Mouse (Mus musculus): ENCODE data around the gene Fzr1.

The Fzr1 gene

DNA sequence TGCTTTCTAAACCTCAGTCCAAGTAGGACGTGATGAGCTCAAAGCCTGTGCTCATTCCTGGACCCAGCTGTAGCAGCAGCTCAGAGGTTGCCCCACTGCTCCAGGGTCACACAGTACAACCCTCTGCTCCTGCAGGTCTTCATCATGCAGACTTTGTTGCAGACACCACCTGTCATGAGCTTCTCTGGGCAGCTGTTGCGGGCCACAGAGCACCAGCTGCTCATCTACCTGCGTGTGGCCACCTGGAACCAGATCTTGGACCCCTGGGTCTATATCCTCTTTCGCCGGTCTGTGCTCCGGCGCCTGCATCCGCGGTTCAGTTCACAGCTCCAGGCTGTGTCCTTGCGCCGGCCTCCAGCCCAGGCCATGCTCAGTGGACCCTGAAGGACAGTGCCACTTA is 44.0 kb downstream of the Fzr1 start:
- in situ Hi-C loops (cut with MboI, MseI), result no loop called here

DNA sequence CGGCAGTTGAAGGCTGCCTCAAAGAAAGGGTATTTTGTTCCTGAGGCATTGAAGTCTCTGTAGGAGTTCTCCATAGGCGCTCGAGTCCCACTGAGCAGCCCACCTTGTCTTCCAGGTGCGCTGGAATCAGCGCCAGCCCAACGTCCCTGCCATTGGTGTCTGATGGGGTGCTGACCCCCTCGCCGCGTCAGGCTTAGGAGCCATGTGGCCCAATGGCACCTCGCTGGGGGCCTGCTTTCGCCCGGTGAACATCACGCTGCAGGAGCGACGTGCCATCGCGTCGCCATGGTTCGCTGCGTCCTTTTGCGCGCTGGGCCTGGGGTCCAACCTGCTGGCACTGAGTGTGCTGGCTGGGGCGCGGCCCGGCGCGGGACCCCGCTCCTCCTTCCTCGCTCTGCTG is 46.0 kb downstream of the Fzr1 start:
- in situ Hi-C loops (cut with MboI, MseI), result no loop called here

DNA sequence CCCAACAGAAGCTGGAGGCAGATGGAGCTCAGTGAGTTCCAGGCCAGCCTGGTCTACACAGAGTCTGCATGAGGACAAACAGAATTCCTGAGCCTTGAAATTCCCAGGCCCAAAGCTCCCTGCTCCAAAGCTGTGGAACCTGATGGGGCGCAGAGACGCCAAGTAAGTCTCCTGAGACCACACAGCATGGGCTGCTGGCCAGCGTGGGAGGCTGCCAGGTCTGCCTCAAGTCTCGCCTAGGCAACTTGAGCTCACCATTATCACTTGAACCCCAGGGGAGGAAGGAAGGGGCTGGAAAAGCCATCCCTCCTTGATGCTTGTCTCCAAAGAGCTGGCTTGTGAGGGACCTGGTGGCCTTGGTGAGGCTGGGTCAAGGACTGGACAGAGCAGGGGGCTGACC is 48.3 kb downstream of the Fzr1 start:
- in situ Hi-C loops (cut with MboI, MseI), result no loop called here

DNA sequence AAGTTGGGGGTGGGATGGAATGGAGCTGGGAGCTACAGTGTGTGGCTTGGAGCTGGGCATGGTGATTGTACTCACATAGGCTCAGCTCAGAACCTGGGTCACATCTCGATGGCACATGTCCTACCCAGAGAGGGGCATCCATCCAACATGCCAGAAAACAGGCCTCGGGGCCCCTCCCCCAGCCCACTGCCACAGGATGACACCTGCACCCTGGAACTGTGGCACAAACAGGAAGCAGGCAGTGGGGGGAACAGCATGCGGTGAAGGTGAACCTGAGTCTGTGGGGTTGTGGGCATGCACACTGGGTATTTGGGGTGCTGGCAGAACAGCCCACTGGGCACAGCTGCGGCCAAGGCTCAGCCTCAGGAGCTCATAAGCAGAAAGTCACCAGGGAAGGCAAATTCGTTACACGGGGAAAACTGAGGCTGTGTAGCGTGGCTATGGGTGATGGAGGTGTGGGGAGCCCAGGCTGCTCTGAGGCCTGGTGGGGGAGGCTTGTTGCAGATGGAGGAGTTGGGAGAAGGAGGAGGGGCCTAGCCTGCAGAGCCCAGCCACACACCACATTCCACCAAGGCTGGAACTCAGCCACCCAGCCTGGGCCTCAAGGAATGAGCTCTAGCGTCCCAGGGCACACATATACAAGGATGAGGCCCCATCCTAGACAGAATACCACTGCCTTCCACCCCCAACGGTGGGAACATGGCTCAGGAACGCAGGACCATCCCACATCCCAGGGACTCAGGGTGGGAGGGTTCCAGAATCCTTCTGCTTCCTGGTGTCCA is 48.9 kb downstream of the Fzr1 start:
- in situ Hi-C loops (cut with MboI, MseI), result no loop called here

DNA sequence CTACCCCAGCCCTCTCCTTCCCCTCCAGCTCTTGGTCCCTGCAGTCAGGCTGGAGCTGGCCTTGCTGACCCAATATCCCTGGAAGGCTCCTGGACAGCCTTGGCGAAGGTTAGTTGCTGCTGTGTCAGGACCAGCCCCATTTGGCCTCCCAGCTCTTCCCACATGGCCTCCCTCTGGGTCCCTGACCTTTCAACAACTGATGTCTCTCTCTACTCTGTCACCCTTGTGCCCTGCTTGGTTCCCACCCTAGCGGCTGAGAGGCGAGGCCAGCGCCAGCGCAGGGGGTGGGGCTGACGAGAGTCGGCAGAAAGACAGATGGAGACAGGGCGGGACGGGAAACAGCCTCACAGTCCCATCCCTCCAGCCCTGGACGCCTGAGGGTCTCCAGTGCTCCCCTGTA is 49.9 kb downstream of the Fzr1 start, which contains the start of gene Tbxa2r:
Gene Tbxa2r (plus strand): TSS at position 346 of the 400 bp plus-strand sequence.
- in situ Hi-C loops (cut with MboI, MseI), result no loop called here

DNA sequence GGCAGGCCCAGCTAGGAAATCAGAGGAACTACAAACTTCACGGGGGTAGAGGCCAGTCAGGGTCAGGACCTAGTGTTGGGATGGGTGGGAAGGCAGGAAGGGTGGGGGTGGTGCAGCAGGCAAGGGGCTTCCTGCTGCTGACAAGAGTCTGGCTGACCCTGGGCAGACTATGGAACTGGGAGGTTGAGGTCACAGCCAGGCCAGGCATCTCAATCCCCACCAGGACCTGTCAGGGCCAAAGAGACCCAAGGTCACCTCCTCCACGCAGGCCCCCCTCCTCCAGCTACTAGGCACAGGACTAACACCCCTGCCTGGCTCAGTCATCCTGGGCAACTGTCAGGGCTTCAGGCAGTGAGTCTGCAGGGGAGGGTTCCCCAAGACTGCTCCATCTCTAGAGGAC is 50.4 kb downstream of the Fzr1 start:
- in situ Hi-C loops (cut with MboI, MseI), result no loop called here

DNA sequence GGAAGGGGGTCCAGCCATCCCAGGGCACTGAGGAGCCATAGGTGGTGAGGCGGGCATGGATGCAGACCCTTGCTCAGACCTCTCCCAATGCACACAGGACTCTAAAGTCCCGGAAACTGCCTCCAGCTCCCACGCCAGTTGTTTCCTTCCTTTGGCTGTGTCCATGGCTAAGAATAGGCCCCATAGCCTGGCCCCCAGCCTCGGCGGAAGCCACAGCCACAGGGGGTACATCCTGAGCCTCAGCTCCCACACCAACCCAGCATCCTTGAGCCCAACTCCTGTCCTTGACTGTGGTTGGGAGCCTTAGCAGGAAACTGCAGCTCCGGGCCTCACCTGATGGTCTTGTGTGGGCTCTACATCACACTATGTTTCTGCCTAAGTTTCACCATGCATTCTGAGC is 51.5 kb downstream of the Fzr1 start:
- in situ Hi-C loops (cut with MboI, MseI), result no loop called here

DNA sequence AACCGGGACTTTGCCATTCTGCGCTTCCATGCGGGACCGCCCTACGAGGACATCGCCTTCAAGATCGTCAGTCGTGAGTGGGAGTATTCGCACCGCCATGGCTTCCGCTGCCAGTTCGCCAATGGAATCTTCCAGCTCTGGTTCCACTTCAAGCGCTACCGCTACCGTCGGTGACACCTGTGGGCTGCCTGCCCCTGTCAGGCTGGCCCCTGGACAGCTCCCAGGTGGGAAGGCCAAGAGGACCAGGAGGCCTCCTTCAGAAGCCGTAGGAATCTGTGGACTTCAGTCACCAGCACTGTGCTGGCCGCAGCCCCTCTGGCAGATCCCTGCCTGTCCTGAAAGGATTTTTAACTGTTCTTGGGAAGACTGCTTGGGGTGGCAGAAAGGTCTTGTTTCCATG is 52.5 kb downstream of the Fzr1 start:
- in situ Hi-C loops (cut with MboI, MseI), result no loop called here

DNA sequence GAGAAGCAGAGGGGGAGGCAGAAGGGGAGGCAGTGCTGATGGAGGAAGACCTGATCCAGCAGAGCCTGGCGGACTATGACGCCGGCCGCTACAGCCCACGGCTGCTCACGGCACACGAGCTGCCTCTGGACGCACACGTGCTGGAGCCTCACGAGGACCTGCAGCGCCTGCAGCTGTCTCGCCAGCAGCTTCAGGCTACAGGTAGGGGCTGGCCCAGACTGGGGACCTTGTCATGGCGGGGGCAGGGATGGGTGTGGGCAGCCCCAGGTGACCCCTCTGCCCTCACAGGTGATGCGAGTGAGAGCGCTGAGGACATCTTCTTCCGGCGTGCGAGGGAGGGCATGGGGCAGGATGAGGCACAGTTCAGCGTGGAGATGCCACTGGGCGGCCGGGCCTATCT is 53.1 kb downstream of the Fzr1 start:
- in situ Hi-C loops (cut with MboI, MseI), result no loop called here

DNA sequence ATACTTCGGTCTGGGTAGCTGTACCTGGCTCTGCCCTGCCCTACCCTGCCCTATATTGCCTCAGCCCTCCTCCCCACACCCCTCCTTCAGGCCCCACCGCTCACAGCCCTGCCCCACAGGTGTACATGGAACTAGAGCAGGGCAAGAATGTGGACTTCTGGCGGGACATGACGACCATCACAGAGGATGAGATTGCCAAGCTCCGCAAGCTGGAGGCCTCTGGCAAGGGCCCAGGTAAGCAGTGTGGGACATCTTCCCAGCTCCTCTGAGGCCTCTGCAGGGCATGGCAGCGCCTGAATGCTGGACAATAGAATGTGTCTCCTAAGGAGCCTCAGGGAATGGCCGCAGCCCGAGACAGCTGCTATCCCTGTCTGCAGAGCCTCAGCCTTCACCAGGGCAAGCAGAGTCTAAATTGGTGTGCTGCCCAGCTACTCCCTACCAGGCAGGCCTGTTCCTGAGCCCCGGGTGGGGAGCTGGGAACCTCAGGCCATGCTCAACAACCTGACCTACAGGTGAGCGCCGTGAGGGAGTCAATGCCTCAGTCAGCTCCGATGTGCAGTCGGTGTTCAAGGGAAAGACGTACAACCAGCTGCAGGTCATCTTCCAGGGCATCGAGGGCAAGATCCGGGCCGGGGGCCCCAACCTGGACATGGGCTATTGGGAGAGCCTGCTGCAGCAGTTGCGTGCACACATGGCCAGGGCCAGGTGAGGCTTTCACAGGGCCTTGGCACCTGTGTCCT is 54.4 kb downstream of the Fzr1 start:
- in situ Hi-C loops (cut with MboI, MseI), result no loop called here

DNA sequence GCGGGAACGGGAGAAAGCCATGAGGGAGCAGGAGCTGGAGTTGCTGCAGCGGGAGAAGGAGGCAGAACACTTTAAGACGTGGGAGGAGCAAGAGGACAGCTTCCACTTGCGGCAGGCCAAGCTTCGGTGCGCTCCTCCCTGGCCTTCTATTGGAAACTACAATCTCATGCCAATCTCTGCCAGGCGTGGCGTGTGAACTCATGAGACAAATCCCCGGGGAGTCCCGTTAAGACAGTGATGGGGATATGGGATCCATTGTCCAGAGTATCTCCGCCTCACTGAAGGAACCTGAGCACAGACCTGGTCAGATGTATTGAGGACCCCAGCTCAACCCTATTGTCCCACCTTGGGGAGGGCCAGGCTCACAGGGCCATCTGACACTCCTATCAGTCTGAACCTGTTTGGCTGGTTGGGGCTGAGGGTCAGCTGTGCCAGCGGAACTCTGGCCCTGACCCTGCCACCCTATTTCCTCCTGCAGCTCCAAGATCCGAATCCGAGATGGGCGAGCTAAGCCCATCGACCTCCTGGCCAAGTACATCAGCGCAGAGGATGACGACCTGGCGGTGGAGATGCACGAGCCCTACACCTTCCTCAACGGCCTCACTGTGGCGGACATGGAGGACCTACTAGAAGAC is 55.1 kb downstream of the Fzr1 start:
- in situ Hi-C loops (cut with MboI, MseI), result no loop called here

DNA sequence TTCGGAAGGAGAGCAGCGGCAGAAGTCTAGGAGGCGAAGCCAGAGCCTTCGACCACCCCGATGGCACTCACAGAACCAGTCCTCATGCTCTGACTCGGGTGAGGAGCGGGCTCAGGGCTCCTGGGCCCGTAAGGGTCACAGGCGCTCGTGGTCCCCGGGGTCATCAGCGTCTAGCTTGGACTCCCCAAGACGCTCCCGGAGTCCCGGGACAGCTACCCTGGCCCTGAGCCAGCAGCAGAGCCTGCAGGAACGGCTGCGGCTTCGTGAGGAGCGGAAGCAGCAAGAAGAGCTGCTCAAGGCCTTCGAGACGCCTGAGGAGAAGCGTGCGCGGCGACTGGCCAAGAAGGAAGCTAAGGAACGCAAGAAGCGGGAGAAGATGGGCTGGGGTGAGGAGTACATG is 55.9 kb downstream of the Fzr1 start:
- in situ Hi-C loops (cut with MboI, MseI), result no loop called here

DNA sequence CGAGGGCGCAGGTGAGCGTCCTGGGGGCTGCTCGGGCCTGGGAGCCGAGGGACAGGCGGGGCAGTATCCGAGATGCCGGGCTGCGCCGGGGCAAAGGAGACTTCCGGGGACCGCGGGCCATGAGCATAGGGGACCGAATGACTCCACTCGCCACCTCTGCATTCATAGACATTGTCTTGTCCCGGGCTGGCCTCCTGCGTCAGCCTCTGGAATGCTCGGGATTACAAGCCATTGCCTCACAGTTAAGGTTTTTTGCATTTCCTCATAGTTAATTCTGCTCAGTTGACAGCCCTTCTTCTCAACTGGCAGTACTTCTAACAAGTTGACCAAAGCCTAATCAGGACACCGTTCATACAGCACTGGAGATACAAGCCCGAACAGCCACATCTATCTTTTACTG is 56.9 kb downstream of the Fzr1 start:
- in situ Hi-C loops (cut with MboI, MseI), result no loop called here

DNA sequence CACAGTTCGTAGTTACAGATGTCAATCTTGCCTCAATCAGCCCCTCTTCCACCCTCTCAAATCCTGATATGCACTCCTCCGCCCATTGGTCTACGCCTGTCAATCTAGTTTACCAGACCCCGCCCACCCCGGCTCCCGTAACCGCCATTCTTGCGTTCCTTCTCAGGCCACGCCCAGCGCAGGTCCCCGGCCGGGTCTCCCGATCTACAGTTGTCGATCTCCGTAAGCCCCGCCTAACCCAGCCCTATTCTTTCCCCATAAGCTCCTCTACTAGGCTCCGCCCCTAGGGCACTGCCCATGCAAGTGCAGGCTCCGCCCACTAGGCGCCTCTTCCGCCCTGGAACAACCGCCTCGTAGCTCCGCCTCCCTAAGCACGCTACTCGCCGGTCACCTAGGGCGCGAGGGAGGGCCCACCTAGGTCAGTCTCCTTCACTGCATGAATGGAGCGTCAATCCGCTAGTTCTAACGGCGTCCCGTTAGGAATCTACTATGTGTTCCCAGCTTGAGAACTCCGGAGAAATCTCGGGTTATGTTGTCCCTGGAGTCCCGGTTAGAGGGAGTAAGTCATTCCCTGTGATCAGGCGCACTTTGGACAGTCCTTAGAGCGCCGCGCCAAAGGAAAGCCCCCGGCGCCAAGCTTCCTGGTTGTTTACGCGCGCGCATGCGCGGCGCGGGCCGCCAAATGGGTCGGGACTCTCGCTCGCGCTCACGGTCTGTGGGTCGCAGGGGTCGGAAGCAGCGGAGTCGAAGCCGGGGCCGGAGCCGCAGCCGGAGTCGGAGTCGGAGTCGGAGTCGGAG is 57.6 kb downstream of the Fzr1 start, which contains the start of gene Cactin:
Gene Cactin (plus strand): TSS at position 554 of the 798 bp plus-strand sequence.
- in situ Hi-C loops (cut with MboI, MseI), result no loop called here

DNA sequence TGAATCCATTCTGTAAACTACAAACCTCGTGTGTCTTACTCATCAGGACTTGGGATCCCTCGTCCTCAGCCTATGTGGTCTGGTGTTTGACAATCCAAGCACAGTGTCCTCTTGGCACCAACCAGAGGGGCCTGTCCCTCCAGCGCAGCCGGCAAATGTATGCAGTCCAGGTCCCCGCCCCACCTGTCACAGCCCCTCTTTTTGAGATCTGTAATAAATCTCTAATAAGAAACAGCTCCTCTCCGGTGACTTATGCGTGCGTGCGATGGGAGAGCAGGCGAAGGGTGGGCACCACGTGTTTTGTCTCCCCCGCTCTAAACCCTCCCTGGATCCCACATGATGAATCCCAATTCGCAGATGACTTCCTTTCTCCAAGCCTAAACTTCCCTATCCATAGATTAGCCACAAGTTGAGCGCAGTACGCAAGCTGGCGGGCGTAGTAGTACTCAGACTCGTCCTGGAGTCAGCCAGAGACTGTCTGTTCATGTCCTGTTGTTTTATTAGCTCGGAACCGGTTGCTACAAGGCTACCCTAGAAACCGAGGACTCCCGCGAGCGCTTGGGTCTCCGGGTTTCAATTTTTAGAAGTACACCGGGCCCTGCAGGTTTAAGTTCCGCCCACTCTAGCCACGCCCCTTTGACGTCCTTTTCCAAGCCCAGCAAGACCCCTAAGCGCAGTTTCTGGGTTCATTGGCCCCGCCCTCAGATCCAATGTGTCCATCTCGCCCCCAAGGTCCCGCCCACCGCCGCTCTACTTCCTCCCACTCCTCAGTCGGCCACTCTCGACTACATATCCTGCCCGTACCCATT is 58.4 kb downstream of the Fzr1 start:
- in situ Hi-C loops (cut with MboI, MseI), result no loop called here

DNA sequence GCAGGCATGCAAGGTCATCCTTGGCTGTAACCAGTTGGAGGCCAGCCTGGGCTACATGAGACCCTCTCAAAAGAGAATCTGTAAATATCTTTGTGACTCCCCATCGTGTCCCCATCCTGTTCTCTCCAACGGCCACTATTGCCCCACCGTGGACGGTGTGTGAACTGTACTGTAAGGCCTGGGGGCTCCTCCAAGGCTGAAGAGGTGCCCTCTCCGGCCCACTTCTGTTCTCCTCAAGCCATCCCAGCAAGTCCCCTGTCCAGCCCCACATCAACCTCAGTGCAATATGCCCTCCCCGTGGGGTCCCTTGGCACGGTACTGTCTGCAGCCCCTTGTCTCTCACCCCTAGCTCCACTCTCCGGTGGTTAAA is 59.0 kb downstream of the Fzr1 start:
- in situ Hi-C loops (cut with MboI, MseI), result no loop called here

DNA sequence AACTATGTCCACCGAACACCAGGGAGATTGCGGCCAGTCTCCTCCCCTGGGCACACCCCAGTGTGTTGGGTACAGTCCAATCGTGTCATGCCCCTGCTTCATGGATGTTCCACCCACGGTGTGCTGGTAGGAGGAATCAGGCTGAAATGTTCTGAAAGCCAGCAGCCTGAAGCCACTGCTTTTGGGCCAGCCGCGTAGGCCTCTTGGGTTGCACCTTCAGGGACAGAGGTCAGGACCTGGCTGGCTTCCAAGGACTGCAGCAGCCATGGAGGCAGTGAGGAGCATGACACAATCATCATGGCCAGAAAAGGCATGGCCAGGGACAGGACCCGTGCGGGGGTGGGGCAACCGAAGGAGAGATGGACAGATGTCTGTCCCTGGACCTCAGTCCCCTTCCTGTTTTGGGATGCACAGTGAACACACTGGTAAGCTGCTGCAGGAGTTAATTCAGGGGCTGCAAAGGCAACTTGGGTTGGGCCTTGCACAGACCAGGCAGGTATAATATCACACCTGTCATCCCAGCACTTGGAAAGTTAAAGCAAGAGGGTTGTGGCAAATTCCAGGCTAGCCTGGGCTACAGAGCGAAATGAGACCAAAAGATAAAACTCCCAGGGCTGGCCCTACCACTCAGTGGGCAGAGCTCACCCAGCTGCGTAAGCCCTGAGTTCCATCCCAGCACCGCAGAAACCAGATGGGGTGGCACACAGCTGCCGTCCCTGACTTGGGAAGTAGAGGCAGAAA is 59.6 kb downstream of the Fzr1 start:
- in situ Hi-C loops (cut with MboI, MseI), result no loop called here

DNA sequence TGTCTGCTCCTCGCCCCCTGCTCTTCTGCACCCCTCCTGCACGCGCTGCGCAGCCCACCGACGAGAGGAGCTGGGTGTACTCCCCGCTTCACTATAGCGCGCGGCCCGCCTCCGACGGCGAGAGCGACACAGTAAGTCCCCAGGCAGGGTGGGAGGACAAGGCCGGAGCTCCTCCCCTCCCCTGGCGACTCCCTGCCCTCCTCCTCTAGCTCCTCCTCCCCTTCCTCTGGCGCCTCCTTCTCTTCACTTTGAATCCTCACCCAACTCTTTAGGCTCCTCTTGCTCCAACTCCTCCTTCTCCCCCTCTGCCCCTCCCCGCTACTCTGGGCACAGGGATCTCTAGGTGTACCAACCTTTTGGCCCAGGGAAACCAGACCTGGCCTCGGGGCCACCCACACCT is 61.0 kb downstream of the Fzr1 start:
- in situ Hi-C loops (cut with MboI, MseI), result no loop called here

DNA sequence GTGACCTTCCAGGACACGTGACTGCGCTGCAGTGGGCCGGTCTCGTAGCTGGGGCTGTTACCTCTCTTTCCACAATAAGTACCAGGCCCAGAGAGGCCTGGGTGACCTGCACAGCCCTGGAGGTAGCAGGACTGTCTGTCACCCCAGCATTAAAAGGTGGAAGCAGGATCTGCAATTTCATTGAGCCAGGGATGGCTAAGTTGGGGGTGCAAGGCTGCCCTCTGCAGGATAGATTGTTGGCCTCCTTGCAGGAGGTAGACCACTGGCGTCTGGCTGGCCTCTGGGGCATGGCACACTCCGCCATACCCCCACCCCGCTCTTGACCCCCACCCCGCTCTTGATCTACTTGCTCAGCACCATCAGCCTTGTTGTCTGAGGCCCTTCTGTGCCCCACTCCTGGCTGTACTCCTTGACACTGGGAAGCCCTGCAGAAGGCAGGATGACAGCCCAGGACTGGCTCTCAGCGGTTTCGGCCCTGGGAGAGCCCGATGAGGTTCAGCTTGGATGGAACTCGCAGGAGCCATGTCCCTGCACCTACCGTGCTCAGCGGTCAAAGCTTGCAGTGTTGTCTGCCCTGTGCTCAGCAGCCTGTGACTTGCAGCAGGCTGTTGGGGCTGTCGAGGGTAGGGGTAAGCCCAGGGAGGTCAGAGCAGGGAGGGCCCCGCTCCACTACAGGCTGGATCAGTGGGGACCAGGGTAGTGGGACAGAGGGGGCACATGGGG is 61.8 kb downstream of the Fzr1 start:
- in situ Hi-C loops (cut with MboI, MseI), result no loop called here
